Mouse (Mus musculus) ES-E14 (cell line): ENCODE results near the gene Top2a.

Experiments used
- CHD2 ChIP-seq: IDR thresholded peaks from 2 replicates; pipeline ENCODE4 v1.6.1; 2014; ENCODE audit warnings: mild to moderate bottlenecking, low read depth, low read length, inconsistent platforms
- ZNF384 ChIP-seq: IDR thresholded peaks from 2 replicates; pipeline ENCODE4 v1.6.1; 2012; ENCODE audit warnings: low read depth, low read length, inconsistent platforms

GRCm38 (mm10) chr11:99035350-99035749 is 11.4 kb upstream of the Top2a start:
- TF ChIP-seq ZNF384, result no peak
- no peak for TF ChIP-seq CHD2
